ENCODE assay signal across 16 mouse cellular contexts in genomic region chr10:120911971-120912370, GRCm38 (mm10). TPM values are rescaled to one million over a fixed set of nuclear protein-coding genes. Genes with fewer than 3 reads are reported as not detected.
DNase-seq lines count a peak whose midpoint lies in the region; ATAC-seq and TF ChIP-seq lines count a peak whose summit lies in the region.
"Had no signal": no experiment of that assay in that cellular context is flagged by ENCODE, and none has a peak within 500 bp of the region (broad histone marks: within the 10 kb centered on the region; RNA-seq: fewer than 3 reads in every experiment).

No protein-coding gene starts in this region.

- TF ChIP-seq CTCF in heart, adult 2 months (IDR thresholded peaks at IDR 0.05): peak; percentile 61
- peak; percentile 34 for TF ChIP-seq CTCF in liver, postnatal 0 days (IDR thresholded peaks at IDR 0.05; ENCODE audit: low read depth)

- no peak for ATAC-seq in heart, embryonic 11.5 days (replicated peaks; ENCODE audit: insufficient number of reproducible peaks, low FRiP score, low TSS enrichment)
- ATAC-seq in liver, embryonic 11.5 days (replicated peaks; ENCODE audit: low FRiP score): no peak
- no peak for ATAC-seq in liver, embryonic 12.5 days
- ATAC-seq in liver, postnatal 0 days: no peak
- no peak for ATAC-seq in cerebellum, adult (ENCODE audit: insufficient number of reproducible peaks, low FRiP score, low TSS enrichment)

- no peak overlapping the region for H3K4me2 ChIP-seq in heart, embryonic 11.5 days
- H3K4me2 ChIP-seq in liver, embryonic 11.5 days: no peak overlapping the region
- no peak overlapping the region for H3K4me2 ChIP-seq in liver, embryonic 12.5 days
- H3K4me2 ChIP-seq in liver, postnatal 0 days (ENCODE audit: low read depth, low read length): no peak overlapping the region
- H3K4me2 ChIP-seq: limb, embryonic 12.5 days had no signal

- H3K4me1 ChIP-seq in heart, adult 2 months (ENCODE audit: control insufficient read depth, insufficient read depth, low read length): peaks cover 2% of the 10 kb centered on the region; the same call in 1 of the 2 replicates
- peaks cover 9% of the 10 kb centered on the region; the same call in 1 of the 2 replicates for H3K4me1 ChIP-seq in heart, embryonic 11.5 days (ENCODE audit: control insufficient read depth, insufficient read depth, low read length)
- no peaks in the 10 kb centered on the region for H3K4me1 ChIP-seq in liver, embryonic 11.5 days (replicated peaks; ENCODE audit: control insufficient read depth, insufficient read depth, low read length)
- H3K4me1 ChIP-seq in liver, embryonic 12.5 days: no peaks in the 10 kb centered on the region
- H3K4me1 ChIP-seq in liver, postnatal 0 days (ENCODE audit: insufficient read depth): no peaks in the 10 kb centered on the region
- H3K4me1 ChIP-seq: limb, embryonic 12.5 days had no signal

- WGBS in heart, adult 2 months: 85% methylated on average over 4 of the region's 4 CpGs
- 81% methylated on average over 4 of the region's 4 CpGs for WGBS in heart, embryonic 11.5 days (ENCODE audit: insufficient replicate concordance)
- 74% methylated on average over 4 of the region's 4 CpGs for WGBS in liver, embryonic 11.5 days
- WGBS in liver, embryonic 12.5 days (ENCODE audit: insufficient replicate concordance): 74% methylated on average over 4 of the region's 4 CpGs
- WGBS in liver, postnatal 0 days (ENCODE audit: insufficient replicate concordance): 76% methylated on average over 4 of the region's 4 CpGs

- H3K9ac ChIP-seq in heart, adult 2 months (ENCODE audit: low read depth, low read length): no peak overlapping the region
- H3K9ac ChIP-seq in heart, embryonic 11.5 days (ENCODE audit: low read depth, low read length): no peak overlapping the region
- H3K9ac ChIP-seq in liver, embryonic 11.5 days (ENCODE audit: low read depth, low read length): no peak overlapping the region
- H3K9ac ChIP-seq in liver, embryonic 12.5 days: no peak overlapping the region
- no peak overlapping the region for H3K9ac ChIP-seq in liver, postnatal 0 days (replicated peaks)
- H3K9ac ChIP-seq: limb, embryonic 12.5 days had no signal

- no peak for DNase-seq in heart, adult 2 months
- DNase-seq in liver, embryonic 11.5 days (ENCODE audit: low spot score): peak; percentile 7
- peak; percentile 34 for DNase-seq in NIH3T3 (ENCODE audit: low read depth)
- DNase-seq in liver, postnatal 0 days: no peak
- no peak for DNase-seq in adrenal gland, adult (ENCODE audit: inconsistent age in 2 of 2, low spot score in 1 of 2)
- DNase-seq: adrenal gland, postnatal 36 days; cerebellum, adult 18-20 months; gastrocnemius, postnatal 36 days; kidney, adult 9 months; right cerebral cortex, postnatal 14 days; thymus, postnatal 36 days had no signal

- no peak for TF ChIP-seq POLR2A in heart, adult 2 months (IDR thresholded peaks at IDR 0.05; ENCODE audit: insufficient read depth, low read depth, low read length)

- H3K9me3 ChIP-seq in heart, embryonic 11.5 days (replicated peaks; ENCODE audit: control insufficient read depth, low read length): no peaks in the 10 kb centered on the region
- H3K9me3 ChIP-seq in liver, embryonic 11.5 days (ENCODE audit: control insufficient read depth, low read length): no peaks in the 10 kb centered on the region
- H3K9me3 ChIP-seq in liver, embryonic 12.5 days (replicated peaks): no peaks in the 10 kb centered on the region
- H3K9me3 ChIP-seq in liver, postnatal 0 days (ENCODE audit: low read length): no peaks in the 10 kb centered on the region
- H3K9me3 ChIP-seq: limb, embryonic 12.5 days had no signal

- intact Hi-C loops in heart, adult 2 months (cut with DNase I): no loop called here

- no peak for TF ChIP-seq EP300 in heart, adult 2 months (IDR thresholded peaks at IDR 0.05; ENCODE audit: insufficient read depth, low read depth, low read length)
- no peak for TF ChIP-seq EP300 in liver, postnatal 0 days (IDR thresholded peaks at IDR 0.05; ENCODE audit: low read depth)

- H3K79me2 ChIP-seq in heart, adult 2 months (replicated peaks; ENCODE audit: control insufficient read depth, insufficient read depth, low read length): no peaks in the 10 kb centered on the region

- no peaks in the 10 kb centered on the region for H3K27me3 ChIP-seq in heart, adult 2 months (ENCODE audit: control insufficient read depth, insufficient read depth, low read length)
- H3K27me3 ChIP-seq in heart, embryonic 11.5 days (ENCODE audit: control insufficient read depth, insufficient read depth, low read length): no peaks in the 10 kb centered on the region
- no peaks in the 10 kb centered on the region for H3K27me3 ChIP-seq in liver, embryonic 11.5 days (replicated peaks; ENCODE audit: control insufficient read depth, insufficient read depth, low read length)
- H3K27me3 ChIP-seq in liver, embryonic 12.5 days (replicated peaks): no peaks in the 10 kb centered on the region
- H3K27me3 ChIP-seq in liver, postnatal 0 days (ENCODE audit: insufficient read depth, low read length): no peaks in the 10 kb centered on the region
- H3K27me3 ChIP-seq: limb, embryonic 12.5 days had no signal

- H3K27ac ChIP-seq in heart, adult 2 months: no peak overlapping the region
- H3K27ac ChIP-seq in heart, embryonic 11.5 days (ENCODE audit: low read depth, low read length): no peak overlapping the region
- no peak overlapping the region for H3K27ac ChIP-seq in liver, embryonic 11.5 days (ENCODE audit: low read depth, low read length)
- H3K27ac ChIP-seq in liver, embryonic 12.5 days: no peak overlapping the region
- no peak overlapping the region for H3K27ac ChIP-seq in liver, postnatal 0 days (ENCODE audit: low read depth)
- H3K27ac ChIP-seq: limb, embryonic 12.5 days had no signal

- no peaks in the 10 kb centered on the region; the same call in none of the 2 replicates for H3K36me3 ChIP-seq in heart, adult 2 months (ENCODE audit: control insufficient read depth, insufficient read depth, low read length)
- H3K36me3 ChIP-seq in heart, embryonic 11.5 days (ENCODE audit: control insufficient read depth, insufficient read depth, low read length): no peaks in the 10 kb centered on the region
- no peaks in the 10 kb centered on the region for H3K36me3 ChIP-seq in liver, embryonic 11.5 days (ENCODE audit: control insufficient read depth, insufficient read depth, low read length)
- no peaks in the 10 kb centered on the region for H3K36me3 ChIP-seq in liver, embryonic 12.5 days
- no peaks in the 10 kb centered on the region for H3K36me3 ChIP-seq in liver, postnatal 0 days (replicated peaks; ENCODE audit: insufficient read depth, low read length)

- no peak overlapping the region for H3K4me3 ChIP-seq in heart, adult 2 months
- no peak overlapping the region for H3K4me3 ChIP-seq in heart, embryonic 11.5 days (ENCODE audit: low read depth, low read length)
- no peak overlapping the region for H3K4me3 ChIP-seq in liver, embryonic 11.5 days (ENCODE audit: low read depth, low read length)
- no peak overlapping the region for H3K4me3 ChIP-seq in liver, embryonic 12.5 days
- no peak overlapping the region for H3K4me3 ChIP-seq in liver, postnatal 0 days (ENCODE audit: low read depth, low read length)
- H3K4me3 ChIP-seq: erythroblast, embryonic 14.5 days; limb, embryonic 12.5 days had no signal

RNA-seq across cellular contexts. Expression of gene Msrb3, which starts 13.1 kb away (rescaled TPM):
- 10 to 100 TPM; 88.7 to 92.5 TPM for total RNA-seq in heart, adult 2 months (2021)
- 53.5 and 86.5 TPM in 2 replicates for polyA plus RNA-seq in heart, adult 2 months (2012; rRNA removed)
- 20.5 and 31.4 TPM in 2 replicates for polyA plus RNA-seq in heart, embryonic 11.5 days (2014; fragmentation: Nextera tagmentation; extraction: Ambion mirVana)
- 2.1 and 2.8 TPM in 2 replicates for polyA plus RNA-seq in liver, embryonic 11.5 days (2014; fragmentation: Nextera tagmentation; extraction: Ambion mirVana)
- 1.7 and 1.8 TPM in 2 replicates for polyA plus RNA-seq in liver, embryonic 12.5 days (2016; fragmentation: Nextera tagmentation; extraction: Ambion mirVana)
- 2.5 and 2.7 TPM in 2 replicates for polyA plus RNA-seq in liver, postnatal 0 days (2015; fragmentation: Nextera tagmentation; extraction: Ambion mirVana)
- polyA plus RNA-seq: erythroblast, embryonic 14.5 days had no signal

Comparison
In these comparisons a context has a peak if more than half of its experiments do, and no peak if none do; other contexts are left out.
1. DNase-seq: peak in liver, embryonic 11.5 days (single experiment) and NIH3T3 (single experiment); none in heart, adult 2 months (0 of 2), liver, postnatal 0 days (single experiment) and adrenal gland, adult (0 of 2).